Mouse (Mus musculus): ENCODE measurements at regions not wholly inside any gene's neighbourhood (a gene's known extent, or its start where the extent isn't known, plus 50 kb on each side); places are given as distances from the start of the nearest gene placed in this dataset.
A peak's percentile ranks its signal among the peaks of the same experiment; 100 is the strongest.

DNA sequence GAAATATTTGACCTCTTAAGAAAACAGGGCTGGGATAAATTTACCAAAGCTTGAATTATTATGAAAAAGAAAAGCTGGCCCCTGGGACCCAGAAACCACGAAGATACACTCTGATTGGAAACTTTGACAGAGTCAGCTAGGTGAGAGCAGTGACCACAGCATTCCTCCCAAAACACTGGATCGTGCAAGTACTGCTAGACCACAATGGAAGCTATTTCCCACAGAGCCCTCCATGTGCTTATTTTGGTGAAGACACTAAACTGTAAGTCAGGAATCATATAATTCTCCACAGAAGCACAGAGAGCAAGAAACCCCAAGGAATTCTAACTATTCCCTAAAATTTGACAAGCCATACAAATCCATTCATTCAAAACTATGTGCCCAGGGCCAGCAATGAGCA, 243.6 kb upstream of the Mad2l1 start:
- no peak overlapping the region for H3K4me2 ChIP-seq (ENCODE audit: low read length)
- no peak overlapping the region for H3K4me3 ChIP-seq (ENCODE audit: low read depth, low read length)
- no peak overlapping the region for H3K27ac ChIP-seq (ENCODE audit: low read depth)
- no peaks in the 10 kb centered on the region for H3K4me1 ChIP-seq (replicated peaks; ENCODE audit: control insufficient read depth, insufficient read depth, low read length)
- no peaks in the 10 kb centered on the region for H3K9me3 ChIP-seq (ENCODE audit: control insufficient read depth, low read length)
- H3K9ac ChIP-seq (ENCODE audit: low read length) = no peak overlapping the region
- H3K36me3 ChIP-seq (ENCODE audit: control insufficient read depth, insufficient read depth, low read length) = no peaks in the 10 kb centered on the region
- DNase-seq (ENCODE audit: low spot score) = no peak
- no peaks in the 10 kb centered on the region for H3K27me3 ChIP-seq (replicated peaks; ENCODE audit: control insufficient read depth, insufficient read depth, low read length)
- 81% methylated on average over 2 of the region's 2 CpGs for WGBS
- no peak for ATAC-seq (replicated peaks; ENCODE audit: low FRiP score, low TSS enrichment, low read depth)

DNA sequence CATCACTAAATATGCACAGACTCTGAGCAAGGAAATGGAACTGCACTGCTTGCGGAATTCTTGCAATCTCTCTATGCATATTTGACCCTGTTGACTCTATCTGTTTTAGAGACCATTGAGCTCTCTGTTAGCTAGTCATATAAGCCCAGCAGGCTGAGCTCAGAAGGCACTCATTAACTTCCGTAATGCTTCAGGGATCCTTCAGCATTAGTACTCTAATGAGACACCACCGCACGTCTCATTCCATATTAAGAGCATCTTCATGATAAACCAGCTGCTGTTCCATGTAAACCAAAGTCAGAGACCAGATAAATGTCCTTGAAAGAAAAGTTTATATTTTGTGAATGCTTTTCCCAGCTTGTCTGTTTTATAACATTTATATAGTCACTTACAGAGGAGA, 237.1 kb upstream of the Mad2l1 start:
- Histone ChIP-seq H3K4me2 (ENCODE audit: low read length) (no peak overlapping the region), H3K27me3 (replicated peaks; ENCODE audit: control insufficient read depth, insufficient read depth, low read length) (no peaks in the 10 kb centered on the region), H3K9me3 (ENCODE audit: control insufficient read depth, low read length) (no peaks in the 10 kb centered on the region), H3K9ac (ENCODE audit: low read length) (no peak overlapping the region), H3K4me1 (replicated peaks; ENCODE audit: control insufficient read depth, insufficient read depth, low read length) (0 out of 2 replicates have a peak, but pooled peaks cover 3% of the 10 kb centered on the region), H3K4me3 (ENCODE audit: low read depth, low read length) (no peak overlapping the region), H3K27ac (ENCODE audit: low read depth) (peak overlapping the region; percentile 8; the same call in 1 of the 2 replicates), H3K36me3 (ENCODE audit: control insufficient read depth, insufficient read depth, low read length) (no peaks in the 10 kb centered on the region)
- DNase-seq (ENCODE audit: low spot score) = no peak
- no peak for ATAC-seq (replicated peaks; ENCODE audit: low FRiP score, low TSS enrichment, low read depth)
- 40% methylated on average over 4 of the region's 4 CpGs for WGBS

DNA sequence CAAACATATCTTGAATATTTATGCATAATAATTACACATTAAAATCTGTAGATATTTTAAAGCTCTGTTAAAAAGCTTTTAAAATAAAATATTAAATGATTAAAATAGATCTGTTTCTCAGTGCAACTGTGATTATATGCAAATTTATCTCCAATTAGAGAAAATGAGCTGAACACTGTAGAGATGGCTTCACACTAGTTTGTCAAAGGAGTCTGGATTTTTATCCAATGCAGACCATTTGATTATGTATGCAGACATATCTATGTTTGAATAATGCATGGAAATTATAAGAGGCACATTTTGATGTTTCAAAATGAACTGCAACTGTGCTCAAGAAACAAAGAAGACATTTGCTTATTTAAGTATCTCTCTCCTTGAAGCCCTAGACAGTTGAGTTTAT, 235.0 kb upstream of the Mad2l1 start:
- no peak for ATAC-seq (replicated peaks; ENCODE audit: low FRiP score, low TSS enrichment, low read depth)
- Histone ChIP-seq H3K4me2 (ENCODE audit: low read length) (no peak overlapping the region), H3K27me3 (replicated peaks; ENCODE audit: control insufficient read depth, insufficient read depth, low read length) (no peaks in the 10 kb centered on the region), H3K27ac (ENCODE audit: low read depth) (no peak overlapping the region), H3K9ac (ENCODE audit: low read length) (no peak overlapping the region), H3K9me3 (ENCODE audit: control insufficient read depth, low read length) (no peaks in the 10 kb centered on the region), H3K36me3 (ENCODE audit: control insufficient read depth, insufficient read depth, low read length) (no peaks in the 10 kb centered on the region), H3K4me1 (replicated peaks; ENCODE audit: control insufficient read depth, insufficient read depth, low read length) (0 out of 2 replicates have a peak, but pooled peaks cover 3% of the 10 kb centered on the region), H3K4me3 (ENCODE audit: low read depth, low read length) (no peak overlapping the region)
- DNase-seq (ENCODE audit: low spot score) = no peak

DNA sequence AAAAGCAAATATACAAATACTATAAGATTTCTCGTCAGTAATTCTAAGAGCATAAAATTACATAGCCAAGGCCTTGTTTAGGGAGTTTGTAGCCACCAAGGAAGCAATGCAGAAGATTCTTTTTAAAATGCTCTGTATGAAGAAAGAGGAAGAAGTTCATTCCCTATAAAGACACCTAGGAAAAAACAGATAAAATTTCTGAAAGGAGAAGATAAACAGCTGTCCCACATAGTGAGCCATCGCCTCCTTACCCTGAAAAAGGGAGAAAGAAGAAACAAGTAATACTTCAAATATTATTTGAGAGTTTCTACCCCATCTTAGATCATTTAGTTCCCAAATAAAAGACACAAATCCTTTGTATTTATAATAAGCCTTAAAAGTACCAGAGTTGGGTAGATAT, 190.3 kb upstream of the Mad2l1 start:
- ATAC-seq (replicated peaks; ENCODE audit: low FRiP score, low TSS enrichment, low read depth) (no peak), DNase-seq (ENCODE audit: low spot score) (no peak)
- no peaks in the 10 kb centered on the region for H3K9me3 ChIP-seq (ENCODE audit: control insufficient read depth, low read length)
- 89% methylated on average over 2 of the region's 2 CpGs for WGBS
- no peak overlapping the region for H3K4me2 ChIP-seq (ENCODE audit: low read length)
- H3K36me3 ChIP-seq (ENCODE audit: control insufficient read depth, insufficient read depth, low read length) = no peaks in the 10 kb centered on the region
- no peaks in the 10 kb centered on the region for H3K4me1 ChIP-seq (replicated peaks; ENCODE audit: control insufficient read depth, insufficient read depth, low read length)
- H3K4me3 ChIP-seq (ENCODE audit: low read depth, low read length) = no peak overlapping the region
- H3K27ac ChIP-seq (ENCODE audit: low read depth) = no peak overlapping the region
- no peak overlapping the region for H3K9ac ChIP-seq (ENCODE audit: low read length)
- no peaks in the 10 kb centered on the region for H3K27me3 ChIP-seq (replicated peaks; ENCODE audit: control insufficient read depth, insufficient read depth, low read length)

DNA sequence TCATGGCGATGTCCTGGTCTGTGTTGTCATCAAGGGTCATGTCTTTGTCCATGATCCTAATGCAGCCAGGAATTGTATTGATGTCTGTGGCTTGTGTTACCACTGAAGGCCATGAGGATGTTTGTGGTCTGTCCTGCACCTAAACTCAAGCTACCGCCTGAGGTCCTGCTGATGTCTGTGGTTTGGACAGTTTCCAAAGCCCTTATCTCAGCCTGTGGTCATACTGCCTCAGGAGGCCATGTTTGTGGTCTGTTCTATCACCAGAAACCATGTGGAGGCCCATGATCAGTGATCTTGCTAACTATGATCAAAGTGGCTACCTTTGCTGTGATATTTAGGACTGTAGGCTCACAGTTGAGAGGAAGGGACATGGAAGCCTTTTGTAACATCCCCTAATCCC, 187.8 kb upstream of the Mad2l1 start:
- Histone ChIP-seq H3K27ac (ENCODE audit: low read depth) (no peak overlapping the region), H3K4me1 (replicated peaks; ENCODE audit: control insufficient read depth, insufficient read depth, low read length) (no peaks in the 10 kb centered on the region), H3K9me3 (ENCODE audit: control insufficient read depth, low read length) (no peaks in the 10 kb centered on the region), H3K36me3 (ENCODE audit: control insufficient read depth, insufficient read depth, low read length) (no peaks in the 10 kb centered on the region), H3K4me2 (ENCODE audit: low read length) (no peak overlapping the region), H3K9ac (ENCODE audit: low read length) (no peak overlapping the region), H3K27me3 (replicated peaks; ENCODE audit: control insufficient read depth, insufficient read depth, low read length) (no peaks in the 10 kb centered on the region), H3K4me3 (ENCODE audit: low read depth, low read length) (no peak overlapping the region)
- DNase-seq (ENCODE audit: low spot score) (no peak), ATAC-seq (replicated peaks; ENCODE audit: low FRiP score, low TSS enrichment, low read depth) (no peak)
- WGBS = 93% methylated on average over 2 of the region's 2 CpGs

DNA sequence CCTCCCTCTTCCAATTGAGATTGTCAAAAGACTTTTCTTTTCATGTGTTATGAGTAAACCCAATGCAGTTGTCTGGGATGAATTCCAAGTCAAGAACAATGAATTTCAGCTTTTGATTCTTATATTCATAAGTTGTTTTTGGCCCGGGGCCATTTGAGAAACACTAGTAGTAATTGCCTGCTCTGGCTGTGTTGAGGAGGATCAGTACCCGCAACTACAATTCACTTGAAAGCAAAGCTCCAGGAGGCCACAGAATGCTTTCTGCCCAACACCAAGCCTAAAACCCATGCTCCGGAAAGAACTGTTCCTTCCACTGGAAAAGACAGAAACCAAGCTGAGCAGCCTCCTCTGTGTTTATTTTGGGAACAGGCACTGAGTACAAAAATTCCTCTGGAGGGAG, 174.1 kb upstream of the Mad2l1 start:
- H3K4me1 ChIP-seq (replicated peaks; ENCODE audit: control insufficient read depth, insufficient read depth, low read length) = 0 out of 2 replicates have a peak, but pooled peaks cover 5% of the 10 kb centered on the region
- H3K27ac ChIP-seq (ENCODE audit: low read depth) = no peak overlapping the region
- no peak overlapping the region for H3K4me3 ChIP-seq (ENCODE audit: low read depth, low read length)
- no peak overlapping the region for H3K4me2 ChIP-seq (ENCODE audit: low read length)
- H3K9me3 ChIP-seq (ENCODE audit: control insufficient read depth, low read length) = no peaks in the 10 kb centered on the region
- WGBS = 64% methylated on average over 3 of the region's 3 CpGs
- DNase-seq (ENCODE audit: low spot score) (no peak), ATAC-seq (replicated peaks; ENCODE audit: low FRiP score, low TSS enrichment, low read depth) (no peak)
- H3K27me3 ChIP-seq (replicated peaks; ENCODE audit: control insufficient read depth, insufficient read depth, low read length) = no peaks in the 10 kb centered on the region
- no peaks in the 10 kb centered on the region for H3K36me3 ChIP-seq (ENCODE audit: control insufficient read depth, insufficient read depth, low read length)
- H3K9ac ChIP-seq (ENCODE audit: low read length) = no peak overlapping the region

DNA sequence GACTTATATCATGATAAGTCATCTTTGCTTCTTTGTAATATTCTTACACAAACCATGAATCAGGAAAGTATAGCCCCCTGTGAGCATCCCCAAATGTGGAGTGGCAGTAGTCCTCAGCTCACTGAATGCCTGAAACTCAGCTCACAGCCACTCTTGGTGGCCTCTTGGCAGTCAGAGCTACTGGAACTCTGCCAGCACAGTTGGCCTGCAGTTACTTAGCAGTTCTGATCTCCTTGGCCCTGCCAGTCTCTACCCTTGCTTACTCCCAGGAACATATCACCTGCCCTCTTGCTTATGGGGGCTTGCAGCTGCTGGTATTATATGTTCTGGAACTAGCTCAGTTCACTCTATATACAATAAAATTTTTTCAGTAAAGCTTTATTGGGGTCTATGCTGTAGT, 167.9 kb upstream of the Mad2l1 start:
- Histone ChIP-seq H3K4me1 (replicated peaks; ENCODE audit: control insufficient read depth, insufficient read depth, low read length) (0 out of 2 replicates have a peak, but pooled peaks cover 3% of the 10 kb centered on the region), H3K4me2 (ENCODE audit: low read length) (no peak overlapping the region), H3K36me3 (ENCODE audit: control insufficient read depth, insufficient read depth, low read length) (no peaks in the 10 kb centered on the region), H3K9ac (ENCODE audit: low read length) (no peak overlapping the region), H3K4me3 (ENCODE audit: low read depth, low read length) (no peak overlapping the region), H3K27ac (ENCODE audit: low read depth) (no peak overlapping the region), H3K27me3 (replicated peaks; ENCODE audit: control insufficient read depth, insufficient read depth, low read length) (no peaks in the 10 kb centered on the region), H3K9me3 (ENCODE audit: control insufficient read depth, low read length) (no peaks in the 10 kb centered on the region)
- DNase-seq (ENCODE audit: low spot score) = no peak
- ATAC-seq (replicated peaks; ENCODE audit: low FRiP score, low TSS enrichment, low read depth) = no peak

DNA sequence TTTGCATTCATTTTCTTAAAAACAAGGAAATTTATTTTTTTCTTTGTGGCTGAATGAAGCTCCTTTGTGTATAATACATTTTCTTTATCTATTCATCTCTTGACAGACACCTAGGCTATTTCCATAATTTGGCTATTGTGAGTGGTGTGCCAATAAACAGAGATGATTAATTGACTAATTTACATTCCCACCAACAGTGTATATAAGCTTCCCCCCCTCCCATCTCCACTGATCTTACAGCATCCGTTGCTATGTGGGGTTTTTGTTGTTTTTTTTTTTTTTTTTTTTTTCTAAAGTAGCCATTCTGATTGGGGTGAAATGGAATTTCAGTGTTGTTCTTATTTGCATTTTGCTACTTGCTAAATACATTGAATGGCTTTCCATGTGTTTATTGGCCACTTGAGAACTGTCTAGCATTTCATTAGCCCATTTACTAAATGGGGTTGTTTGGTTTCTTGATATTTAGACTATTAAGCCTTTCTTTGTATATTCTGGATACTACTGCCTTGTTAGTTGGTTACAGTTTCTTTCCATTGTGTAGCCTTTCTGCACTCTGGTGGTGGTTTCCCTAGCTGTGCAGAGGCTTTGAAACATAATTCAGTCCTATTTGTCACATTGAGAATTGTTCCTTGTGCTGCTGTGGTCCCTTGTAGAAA, 153.8 kb upstream of the Mad2l1 start:
- H3K4me3 ChIP-seq (ENCODE audit: low read depth, low read length) = no peak overlapping the region
- no peaks in the 10 kb centered on the region for H3K36me3 ChIP-seq (ENCODE audit: control insufficient read depth, insufficient read depth, low read length)
- 38% methylated on average over 1 of the region's 1 CpGs for WGBS
- H3K9ac ChIP-seq (ENCODE audit: low read length) = no peak overlapping the region
- H3K4me2 ChIP-seq (ENCODE audit: low read length) = no peak overlapping the region
- DNase-seq (ENCODE audit: low spot score) (no peak), ATAC-seq (replicated peaks; ENCODE audit: low FRiP score, low TSS enrichment, low read depth) (no peak)
- no peaks in the 10 kb centered on the region for H3K27me3 ChIP-seq (replicated peaks; ENCODE audit: control insufficient read depth, insufficient read depth, low read length)
- no peak overlapping the region for H3K27ac ChIP-seq (ENCODE audit: low read depth)
- no peaks in the 10 kb centered on the region for H3K4me1 ChIP-seq (replicated peaks; ENCODE audit: control insufficient read depth, insufficient read depth, low read length)
- no peaks in the 10 kb centered on the region for H3K9me3 ChIP-seq (ENCODE audit: control insufficient read depth, low read length)

DNA sequence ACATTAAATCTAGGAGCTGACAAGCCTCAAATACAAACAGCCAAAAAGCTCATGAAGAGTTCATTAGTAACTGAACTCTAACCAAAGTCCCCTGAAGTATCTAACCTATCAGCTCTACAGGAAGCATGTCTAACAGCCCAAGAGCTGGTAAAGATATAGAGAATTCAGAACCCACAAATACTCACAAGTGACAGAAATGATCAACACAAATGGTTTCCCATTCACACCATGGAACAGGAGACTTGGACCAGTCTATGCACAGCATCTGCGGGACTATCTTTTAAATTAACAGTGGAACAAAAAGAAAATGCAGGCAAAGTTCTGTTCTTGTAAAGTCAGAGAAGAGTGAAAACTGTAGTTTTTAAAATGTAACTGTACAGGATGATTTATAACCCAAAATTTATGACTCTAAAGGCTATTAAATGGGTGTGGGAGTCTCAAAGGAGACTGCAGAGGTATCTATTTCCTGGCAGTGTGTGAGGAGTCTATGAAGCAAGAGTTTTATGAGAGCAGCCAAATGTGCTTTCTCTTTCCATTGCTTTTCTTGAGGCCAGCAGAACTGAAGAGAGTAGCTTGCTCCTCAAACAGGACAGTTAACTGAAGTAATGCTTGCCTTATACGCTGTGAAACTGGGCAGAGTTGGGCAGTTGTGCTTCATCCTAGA, 152.7 kb upstream of the Mad2l1 start:
- ATAC-seq (replicated peaks; ENCODE audit: low FRiP score, low TSS enrichment, low read depth) (0 out of 2 replicates have a peak, but pooled peaks have one; percentile 43), DNase-seq (ENCODE audit: low spot score) (no peak)
- Histone ChIP-seq H3K4me2 (ENCODE audit: low read length) (no peak overlapping the region), H3K27ac (ENCODE audit: low read depth) (no peak overlapping the region), H3K36me3 (ENCODE audit: control insufficient read depth, insufficient read depth, low read length) (no peaks in the 10 kb centered on the region), H3K4me3 (ENCODE audit: low read depth, low read length) (no peak overlapping the region), H3K9me3 (ENCODE audit: control insufficient read depth, low read length) (no peaks in the 10 kb centered on the region), H3K9ac (ENCODE audit: low read length) (no peak overlapping the region), H3K27me3 (replicated peaks; ENCODE audit: control insufficient read depth, insufficient read depth, low read length) (no peaks in the 10 kb centered on the region), H3K4me1 (replicated peaks; ENCODE audit: control insufficient read depth, insufficient read depth, low read length) (no peaks in the 10 kb centered on the region)
- 76% methylated on average over 2 of the region's 2 CpGs for WGBS

Data from intestine, embryonic 14.5 days (tissue).